Mouse (Mus musculus): ENCODE data around the gene Atp6v0a1.

Atp6v0a1 gene

GRCm38 (mm10) chr11:101061049-101061448 is 51.8 kb downstream of the Atp6v0a1 start:
- DNase-seq (ENCODE audit: low read depth, low spot score) = no peak

- DNase-seq (ENCODE audit: low read depth, low spot score) = no peak
These were observed 53.1 kb downstream of the Atp6v0a1 start for GRCm38 (mm10) chr11:101062165-101062884.

GRCm38 (mm10) chr11:101062971-101063675 is 53.9 kb downstream of the Atp6v0a1 start:
- no peak for DNase-seq (ENCODE audit: low read depth, low spot score)

- DNase-seq (ENCODE audit: low read depth, low spot score) = peak; percentile 83
These were observed 54.5 kb downstream of the Atp6v0a1 start for GRCm38 (mm10) chr11:101063676-101064327.

GRCm38 (mm10) chr11:101064462-101064861 is 55.2 kb downstream of the Atp6v0a1 start:
- DNase-seq (ENCODE audit: low read depth, low spot score) = no peak

- no peak for DNase-seq (ENCODE audit: low read depth, low spot score)
These were observed 55.8 kb downstream of the Atp6v0a1 start for GRCm38 (mm10) chr11:101065002-101065401.

- peak; percentile 63 for DNase-seq (ENCODE audit: low read depth, low spot score)
These were observed 57.5 kb downstream of the Atp6v0a1 start for GRCm38 (mm10) chr11:101066549-101067412.

GRCm38 (mm10) chr11:101069391-101070188 is 60.3 kb downstream of the Atp6v0a1 start, which contains the start of gene Naglu:
Naglu (plus strand) TSS chr11:101070012.
- DNase-seq (ENCODE audit: low read depth, low spot score) = peak; percentile 79

- no peak for DNase-seq (ENCODE audit: low read depth, low spot score)
These were observed 60.9 kb downstream of the Atp6v0a1 start for GRCm38 (mm10) chr11:101070189-101070527.

- DNase-seq (ENCODE audit: low read depth, low spot score) = no peak
These were observed 61.7 kb downstream of the Atp6v0a1 start for GRCm38 (mm10) chr11:101070987-101071386.

- DNase-seq (ENCODE audit: low read depth, low spot score) = no peak
These were observed 62.7 kb downstream of the Atp6v0a1 start for GRCm38 (mm10) chr11:101071810-101072428.

- no peak for DNase-seq (ENCODE audit: low read depth, low spot score)
These were observed 68.9 kb downstream of the Atp6v0a1 start, which contains the start of gene Hsd17b1 for GRCm38 (mm10) chr11:101078121-101078520. Hsd17b1 (plus strand) TSS chr11:101078411.

GRCm38 (mm10) chr11:101079746-101080145 is 70.5 kb downstream of the Atp6v0a1 start:
- DNase-seq (ENCODE audit: low read depth, low spot score) = no peak

GRCm38 (mm10) chr11:101080421-101080820 is 71.2 kb downstream of the Atp6v0a1 start:
- no peak for DNase-seq (ENCODE audit: low read depth, low spot score)

GRCm38 (mm10) chr11:101081659-101082058 is 72.4 kb downstream of the Atp6v0a1 start:
- DNase-seq (ENCODE audit: low read depth, low spot score) = no peak

GRCm38 (mm10) chr11:101082208-101083082 is 73.2 kb downstream of the Atp6v0a1 start, which contains the start of gene Coasy:
Coasy (plus strand) TSS chr11:101082565.
- peak; percentile 69 for DNase-seq (ENCODE audit: low read depth, low spot score)

- DNase-seq (ENCODE audit: low read depth, low spot score) = no peak
These were observed 73.9 kb downstream of the Atp6v0a1 start for GRCm38 (mm10) chr11:101083083-101083697.

GRCm38 (mm10) chr11:101084246-101084645 is 75.0 kb downstream of the Atp6v0a1 start:
- no peak for DNase-seq (ENCODE audit: low read depth, low spot score)

- DNase-seq (ENCODE audit: low read depth, low spot score) = no peak
These were observed 75.6 kb downstream of the Atp6v0a1 start for GRCm38 (mm10) chr11:101084811-101085210.

Measured in c-Kit-negative CD71-positive TER-119-positive erythroid progenitor cells, embryonic 14.5 days (primary cell).